Mouse (Mus musculus): ENCODE measurements around the gene Ssmem1. TPM values are rescaled to one million over a fixed set of nuclear protein-coding genes. Genes with fewer than 3 reads are reported as not detected.

Gene Ssmem1
- polyA plus RNA-seq, 1 experiment from 2014 or later = not detected

- Histone ChIP-seq H3K36me3 (no peaks in the 10 kb centered on the region), H3K9ac (replicated peaks) (peak overlapping the region; percentile 40), H3K9me3 (no peaks in the 10 kb centered on the region), H3K27ac (peak overlapping the region; percentile 75), H3K4me2 (replicated peaks) (peak overlapping the region; percentile 36), H3K4me1 (replicated peaks) (peaks cover 20% of the 10 kb centered on the region), H3K4me3 (replicated peaks) (no peak overlapping the region), H3K27me3 (no peaks in the 10 kb centered on the region; the same call in 1 of the 2 replicates)
- ATAC-seq = peak; percentile 86
- WGBS = 9% methylated on average over 19 of the region's 19 CpGs
Measured at GRCm38 (mm10) chr6:30526586-30527515, 17.2 kb downstream of the Ssmem1 start.

DNA sequence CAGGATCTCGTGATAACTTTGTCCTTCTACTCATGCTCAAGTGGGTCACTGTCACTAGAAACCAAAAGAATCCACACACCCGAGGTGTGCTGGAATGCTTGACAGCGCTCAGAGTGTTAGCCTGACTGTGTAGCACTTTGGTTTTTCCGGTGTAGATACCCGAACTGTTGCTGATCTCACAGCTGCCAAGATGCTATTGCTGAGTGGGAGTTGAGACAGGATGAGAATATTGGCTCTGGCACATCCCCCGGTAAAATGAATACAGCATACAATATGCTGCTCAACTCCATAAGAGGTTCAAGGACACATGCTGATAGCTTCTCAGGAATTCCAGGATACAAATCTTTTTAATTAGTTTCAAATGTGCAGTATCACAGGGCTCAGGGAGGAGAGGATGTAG is 19.2 kb downstream of the Ssmem1 start:
- Histone ChIP-seq H3K36me3 (no peaks in the 10 kb centered on the region), H3K27ac (no peak overlapping the region), H3K4me2 (replicated peaks) (no peak overlapping the region), H3K4me3 (replicated peaks) (no peak overlapping the region), H3K9ac (replicated peaks) (no peak overlapping the region), H3K4me1 (replicated peaks) (peaks cover 20% of the 10 kb centered on the region), H3K9me3 (no peaks in the 10 kb centered on the region), H3K27me3 (no peaks in the 10 kb centered on the region; the same call in 1 of the 2 replicates)
- no peak for ATAC-seq
- 73% methylated on average over 6 of the region's 6 CpGs for WGBS

DNA sequence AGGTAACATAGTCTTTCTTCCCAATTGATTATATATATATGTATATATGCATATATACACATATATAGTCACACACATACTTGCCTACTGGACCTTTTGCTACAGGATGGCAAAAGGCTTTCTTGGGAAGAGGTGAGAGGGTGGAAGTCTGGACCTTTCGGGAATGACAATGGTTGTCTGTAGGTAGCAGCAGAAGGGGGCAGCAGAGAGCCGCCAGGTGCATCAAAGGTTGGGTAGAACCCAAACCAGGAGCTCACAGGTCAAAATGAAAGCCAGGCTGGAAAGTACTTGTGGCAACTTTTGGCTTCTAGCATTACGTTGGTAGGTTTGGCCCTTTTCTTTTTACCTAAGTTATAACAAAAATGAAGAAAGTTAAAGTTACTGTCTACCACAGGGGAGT is 25.7 kb downstream of the Ssmem1 start:
- WGBS = 36% methylated on average over 3 of the region's 3 CpGs
- no peak overlapping the region for H3K4me3 ChIP-seq (replicated peaks)
- no peak overlapping the region for H3K4me2 ChIP-seq (replicated peaks)
- H3K27me3 ChIP-seq = no peaks in the 10 kb centered on the region
- H3K9me3 ChIP-seq = no peaks in the 10 kb centered on the region
- no peaks in the 10 kb centered on the region for H3K36me3 ChIP-seq
- no peaks in the 10 kb centered on the region for H3K4me1 ChIP-seq (replicated peaks)
- no peak for ATAC-seq
- no peak overlapping the region for H3K27ac ChIP-seq
- H3K9ac ChIP-seq (replicated peaks) = no peak overlapping the region

DNA sequence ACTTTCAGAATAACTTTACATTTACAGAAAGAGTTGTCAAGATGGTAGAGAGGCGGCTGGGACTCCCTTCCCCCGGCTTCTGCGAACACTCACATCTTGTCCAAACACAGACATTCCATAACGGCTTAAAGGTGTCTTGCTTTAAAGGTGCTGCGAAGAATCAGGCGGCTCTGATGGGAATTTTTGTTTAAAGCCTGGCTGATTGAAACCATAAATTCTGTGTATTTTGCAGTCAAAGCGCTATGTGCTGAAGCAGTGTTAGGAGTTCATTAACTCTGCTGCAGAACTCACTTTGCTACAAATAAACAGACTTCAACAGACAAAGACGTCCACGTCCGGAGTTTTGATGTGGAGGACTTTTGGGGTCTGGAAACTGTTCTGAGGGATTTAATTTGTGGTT is 28.6 kb downstream of the Ssmem1 start:
- Histone ChIP-seq H3K36me3 (no peaks in the 10 kb centered on the region), H3K27me3 (no peaks in the 10 kb centered on the region), H3K9ac (replicated peaks) (no peak overlapping the region), H3K9me3 (no peaks in the 10 kb centered on the region), H3K27ac (no peak overlapping the region), H3K4me3 (replicated peaks) (no peak overlapping the region), H3K4me2 (replicated peaks) (no peak overlapping the region), H3K4me1 (replicated peaks) (peaks cover 3% of the 10 kb centered on the region; the same call in 1 of the 2 replicates)
- 69% methylated on average over 10 of the region's 10 CpGs for WGBS
- ATAC-seq = no peak

DNA sequence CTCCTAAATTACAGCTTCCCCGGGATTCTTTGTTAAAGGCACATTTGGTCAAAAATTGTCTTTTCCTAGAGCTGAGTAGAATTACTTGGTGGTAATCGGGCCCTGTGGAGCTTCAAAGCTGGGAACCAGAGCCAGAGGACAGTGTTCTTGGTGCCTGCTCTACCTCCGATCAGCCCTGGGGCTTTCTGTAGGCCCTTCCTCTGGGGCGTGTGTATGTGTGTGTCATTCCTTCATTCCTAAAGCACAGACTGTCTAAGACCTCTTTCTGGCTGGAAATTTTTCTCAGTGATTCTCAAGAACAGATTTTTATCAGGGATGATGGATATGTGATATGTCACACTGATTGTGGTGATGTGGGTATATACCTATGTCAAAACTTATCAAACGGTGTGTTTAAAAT is 29.2 kb downstream of the Ssmem1 start:
- no peaks in the 10 kb centered on the region for H3K36me3 ChIP-seq
- H3K9ac ChIP-seq (replicated peaks) = no peak overlapping the region
- no peak for ATAC-seq
- H3K27me3 ChIP-seq = no peaks in the 10 kb centered on the region
- WGBS = 77% methylated on average over 5 of the region's 5 CpGs
- H3K4me2 ChIP-seq (replicated peaks) = no peak overlapping the region
- H3K4me1 ChIP-seq (replicated peaks) = peaks cover 8% of the 10 kb centered on the region; the same call in 1 of the 2 replicates
- no peak overlapping the region for H3K4me3 ChIP-seq (replicated peaks)
- no peaks in the 10 kb centered on the region for H3K9me3 ChIP-seq
- no peak overlapping the region for H3K27ac ChIP-seq

- Histone ChIP-seq H3K4me3 (replicated peaks) (no peak within 1 kb of the TSS), H3K27me3 (no peaks in the 10 kb centered on the region), H3K9me3 (no peaks in the 10 kb centered on the region), H3K4me1 (replicated peaks) (peaks cover 21% of the 10 kb centered on the region), H3K27ac (no peak within 1 kb of the TSS), H3K9ac (replicated peaks) (no peak within 1 kb of the TSS), H3K36me3 (no peaks in the 10 kb centered on the region), H3K4me2 (replicated peaks) (no peak within 1 kb of the TSS)
- WGBS = 82% methylated on average over 11 of the region's 11 CpGs
- no peak for ATAC-seq
Measured at GRCm38 (mm10) chr6:30541009-30541799, 31.6 kb downstream of the Ssmem1 start, which contains the start of gene Cpa2. Cpa2 (plus strand) TSS chr6:30541582.

DNA sequence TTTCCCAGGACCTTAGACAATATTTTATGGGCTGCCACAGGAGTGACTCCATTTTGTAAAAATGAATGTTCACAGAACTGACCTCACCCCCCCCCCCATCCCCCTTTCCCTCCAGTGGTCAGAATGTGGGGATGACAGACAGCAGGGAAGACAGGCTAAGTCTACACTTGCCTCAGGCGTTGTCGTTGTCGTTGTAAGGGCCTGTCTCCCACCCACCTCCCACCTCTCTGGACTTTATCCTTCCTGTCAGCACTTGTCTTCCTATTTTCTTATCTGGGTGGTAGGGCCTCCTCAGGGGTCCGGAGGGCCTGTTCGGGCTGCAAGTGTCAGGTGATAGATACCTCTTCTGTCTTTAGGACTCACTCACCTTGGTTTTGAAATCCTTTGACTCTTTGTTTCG is 32.6 kb downstream of the Ssmem1 start:
- 82% methylated on average over 6 of the region's 6 CpGs for WGBS
- no peak for ATAC-seq
- H3K36me3 ChIP-seq = no peaks in the 10 kb centered on the region
- no peak overlapping the region for H3K4me3 ChIP-seq (replicated peaks)
- no peak overlapping the region for H3K9ac ChIP-seq (replicated peaks)
- H3K4me1 ChIP-seq (replicated peaks) = peaks cover 29% of the 10 kb centered on the region
- H3K4me2 ChIP-seq (replicated peaks) = no peak overlapping the region
- no peaks in the 10 kb centered on the region for H3K27me3 ChIP-seq
- no peak overlapping the region for H3K27ac ChIP-seq
- no peaks in the 10 kb centered on the region for H3K9me3 ChIP-seq

- Histone ChIP-seq H3K4me1 (replicated peaks) (peaks cover 36% of the 10 kb centered on the region), H3K9me3 (no peaks in the 10 kb centered on the region), H3K27ac (no peak overlapping the region), H3K4me3 (replicated peaks) (no peak overlapping the region), H3K27me3 (no peaks in the 10 kb centered on the region), H3K4me2 (replicated peaks) (no peak overlapping the region), H3K36me3 (no peaks in the 10 kb centered on the region), H3K9ac (replicated peaks) (no peak overlapping the region)
- 57% methylated on average over 12 of the region's 12 CpGs for WGBS
- no peak for ATAC-seq
Measured at GRCm38 (mm10) chr6:30543077-30543476, 33.4 kb downstream of the Ssmem1 start.

DNA sequence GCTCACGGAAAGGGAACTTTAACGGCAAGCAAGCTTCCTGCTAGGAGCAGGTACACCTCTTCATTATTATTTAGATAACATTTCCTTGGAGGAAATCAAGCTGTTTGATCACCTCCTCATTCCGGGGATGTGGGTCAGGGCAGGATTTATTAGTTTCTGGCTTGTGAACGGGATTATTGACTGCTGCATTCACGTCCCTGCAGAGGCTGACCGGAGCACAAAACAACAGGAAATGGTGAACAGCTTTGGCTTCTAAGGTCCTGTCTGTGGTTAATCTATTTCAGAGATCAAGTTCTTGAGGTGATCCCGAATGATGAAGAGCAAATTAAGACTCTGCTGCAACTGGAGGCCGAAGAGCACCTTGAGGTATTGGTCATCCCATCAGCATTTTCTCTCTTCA is 34.2 kb downstream of the Ssmem1 start:
- H3K27me3 ChIP-seq = no peaks in the 10 kb centered on the region
- H3K27ac ChIP-seq = no peak overlapping the region
- no peaks in the 10 kb centered on the region for H3K9me3 ChIP-seq
- H3K4me1 ChIP-seq (replicated peaks) = peaks cover 43% of the 10 kb centered on the region
- no peak overlapping the region for H3K9ac ChIP-seq (replicated peaks)
- no peaks in the 10 kb centered on the region for H3K36me3 ChIP-seq
- H3K4me2 ChIP-seq (replicated peaks) = no peak overlapping the region
- 37% methylated on average over 8 of the region's 8 CpGs for WGBS
- no peak for ATAC-seq
- no peak overlapping the region for H3K4me3 ChIP-seq (replicated peaks)

DNA sequence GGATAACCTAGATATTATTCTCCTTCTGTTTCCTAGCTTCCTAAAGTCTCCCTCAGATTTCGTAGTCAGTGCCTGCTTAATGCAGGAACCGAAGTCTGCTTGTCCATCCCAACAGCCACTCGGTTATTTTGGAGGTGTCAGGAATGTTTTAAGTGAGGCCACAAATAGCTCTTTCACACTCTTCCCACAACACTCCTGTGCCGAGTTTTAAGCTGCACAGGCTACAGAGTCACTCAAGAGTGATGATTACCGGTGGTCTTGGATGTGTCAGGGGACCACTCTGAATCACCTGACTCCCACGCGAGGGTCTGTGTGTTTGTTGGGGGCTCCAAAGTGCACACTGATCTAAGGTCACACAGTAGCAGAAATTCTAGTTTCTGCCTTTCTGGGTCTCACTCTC is 36.0 kb downstream of the Ssmem1 start:
- peak overlapping the region; percentile 92 for H3K27ac ChIP-seq
- 78% methylated on average over 7 of the region's 7 CpGs for WGBS
- no peak for ATAC-seq
- H3K4me3 ChIP-seq (replicated peaks) = no peak overlapping the region
- H3K4me1 ChIP-seq (replicated peaks) = peaks cover 52% of the 10 kb centered on the region
- H3K4me2 ChIP-seq (replicated peaks) = no peak overlapping the region
- H3K36me3 ChIP-seq = no peaks in the 10 kb centered on the region
- no peaks in the 10 kb centered on the region for H3K27me3 ChIP-seq
- H3K9me3 ChIP-seq = no peaks in the 10 kb centered on the region
- H3K9ac ChIP-seq (replicated peaks) = no peak overlapping the region

GRCm38 (mm10) chr6:30546571-30547273 is 37.1 kb downstream of the Ssmem1 start:
- Histone ChIP-seq H3K27me3 (no peaks in the 10 kb centered on the region), H3K9me3 (no peaks in the 10 kb centered on the region), H3K4me1 (replicated peaks) (peaks cover 60% of the 10 kb centered on the region), H3K9ac (replicated peaks) (peak overlapping the region; percentile 63), H3K27ac (peak overlapping the region; percentile 92), H3K4me2 (replicated peaks) (peak overlapping the region; percentile 54), H3K4me3 (replicated peaks) (peak overlapping the region; percentile 24), H3K36me3 (no peaks in the 10 kb centered on the region)
- 7% methylated on average over 17 of the region's 17 CpGs for WGBS
- ATAC-seq = peak; percentile 74

Measured in midbrain, embryonic 13.5 days (tissue).